Mouse (Mus musculus) bone marrow, adult 2 months (tissue): ENCODE results near the gene Megf6. TPM values are rescaled to one million over a fixed set of nuclear protein-coding genes. Genes with fewer than 3 reads are reported as not detected.
A peak's percentile ranks its signal among the peaks of the same experiment; 100 is the strongest.

Experiments used
- H3K27ac ChIP-seq: fragments of 200-500 bp; 2 replicates; pipeline ENCODE4 v1.5.1; 2012; ENCODE audit warnings: low read depth, mild to moderate bottlenecking, control low read depth, inconsistent platforms, low read length; ENCODE audit not compliant: control insufficient read depth, poor library complexity, insufficient read depth
- H3K4me1 ChIP-seq: fragments of 200-500 bp; 2 replicates; pipeline ENCODE4 v1.6.1; 2011; ENCODE audit warnings: low read length; ENCODE audit not compliant: control insufficient read depth, insufficient read depth
- H3K4me3 ChIP-seq: fragments of 200-500 bp; replicated peaks from 2 replicates; pipeline ENCODE3; 2011; ENCODE audit warnings: mild to moderate bottlenecking, low read depth, low read length, control low read depth; ENCODE audit not compliant: control insufficient read depth
- CTCF ChIP-seq: fragments of 200-500 bp; IDR thresholded peaks from 2 replicates; pipeline ENCODE4 v1.5.1; 2011; ENCODE audit warnings: low read length, control low read depth; ENCODE audit not compliant: control insufficient read depth, insufficient read depth
- POLR2A ChIP-seq: fragments of 200-500 bp; IDR thresholded peaks from 2 replicates; pipeline ENCODE4 v1.6.1; 2011; ENCODE audit warnings: low read depth, mild to moderate bottlenecking, control low read depth, low read length, borderline replicate concordance; ENCODE audit not compliant: control insufficient read depth
- WGBS: fragments of 180-500 bp; shearing (Covaris S2); methylation state at CpG from one replicate; pipeline ENCODE4 v1.1.7; 2018; 5-methylcytosine and 5-hydroxymethylcytosine counted together
- polyA plus RNA-seq: library from polyadenylated mRNA; stranded (reverse); fragments of >200 nt; gene quantifications from 2 replicates; pipeline ENCODE4 v1.2.4, GENCODE M21; 2011; ENCODE audit warnings: low replicate concordance; ENCODE audit not compliant: missing spikeins, insufficient read depth, insufficient read length

Gene Megf6
- polyA plus RNA-seq, 1 experiment = 0.22 TPM

DNA sequence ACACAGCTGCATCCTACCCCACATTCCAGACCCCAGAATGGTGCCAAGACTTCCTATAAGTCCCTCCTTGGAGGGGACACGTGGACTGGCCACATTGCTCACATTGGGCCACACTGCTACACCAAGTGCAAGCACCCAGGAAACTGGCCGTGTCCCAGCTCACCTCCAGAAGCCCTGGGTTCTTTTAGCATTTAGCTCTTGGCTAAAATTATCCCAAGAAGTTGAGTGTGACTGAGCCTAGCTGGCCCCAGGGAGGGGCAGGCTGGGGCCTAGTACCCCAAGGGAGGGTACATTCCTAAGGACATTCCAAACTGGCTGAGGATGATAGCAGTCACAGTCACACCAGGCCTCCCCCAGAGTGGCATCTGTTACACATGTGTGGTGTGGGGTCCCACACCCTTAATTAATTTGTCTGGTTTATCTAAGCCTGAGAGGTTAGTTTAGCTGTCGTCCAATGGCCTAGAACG lies 123.2 kb downstream of the Megf6 start:
- 72% methylated on average over 4 of the region's 4 CpGs for WGBS
- H3K4me1 ChIP-seq = no peaks in the 10 kb centered on the region
- no peak overlapping the region for H3K4me3 ChIP-seq
- TF ChIP-seq CTCF = no peak
- no peak for TF ChIP-seq POLR2A
- no peak overlapping the region for H3K27ac ChIP-seq

DNA sequence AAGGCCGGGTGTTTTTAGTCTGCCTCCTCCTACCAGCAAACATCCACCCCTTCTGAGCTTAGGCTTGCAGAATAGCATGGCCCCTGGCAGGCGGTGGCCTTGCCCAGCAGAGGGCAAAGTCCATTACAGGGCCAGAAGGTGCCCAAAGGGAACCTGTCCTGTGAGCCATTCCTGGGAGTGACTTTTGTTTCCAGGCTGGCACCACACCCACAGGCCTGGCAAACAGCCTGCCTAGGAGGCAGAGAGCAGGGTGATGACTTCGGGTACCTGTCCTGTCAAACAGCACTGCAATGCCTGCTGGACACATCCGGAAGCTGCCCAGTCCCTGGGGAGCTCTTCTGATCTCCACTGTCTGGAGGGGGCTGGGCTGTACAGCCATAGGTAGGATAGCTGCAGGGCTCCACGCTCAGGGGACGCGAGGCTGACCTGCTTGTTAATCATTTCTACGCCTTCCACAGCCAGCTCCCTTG lies 123.8 kb downstream of the Megf6 start:
- no peaks in the 10 kb centered on the region for H3K4me1 ChIP-seq
- WGBS = 78% methylated on average over 8 of the region's 8 CpGs
- H3K4me3 ChIP-seq = no peak overlapping the region
- H3K27ac ChIP-seq = no peak overlapping the region
- TF ChIP-seq CTCF (no peak), POLR2A (no peak)

DNA sequence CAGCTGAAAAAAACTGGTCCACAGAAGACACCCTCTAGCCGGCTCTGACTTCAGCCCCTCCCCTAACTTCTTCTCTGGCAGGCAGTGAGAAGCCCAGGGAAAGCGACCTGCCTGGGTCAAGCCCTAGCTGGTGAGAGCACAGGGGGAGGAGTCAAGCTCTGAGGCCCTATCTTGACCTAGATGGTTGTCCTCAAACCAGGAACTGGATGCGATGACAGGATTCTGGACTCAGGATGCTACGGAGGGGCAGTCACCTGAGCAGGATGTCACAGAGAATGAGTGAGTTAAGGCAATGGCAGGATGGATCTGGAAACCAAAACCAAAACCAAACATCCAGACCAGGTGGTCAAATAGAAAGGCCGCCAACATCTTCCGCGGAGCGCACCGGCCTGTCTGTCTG lies 127.2 kb downstream of the Megf6 start:
- no peak for TF ChIP-seq POLR2A
- TF ChIP-seq CTCF = no peak
- WGBS = 37% methylated on average over 9 of the region's 9 CpGs
- Histone ChIP-seq H3K4me1 (no peaks in the 10 kb centered on the region), H3K4me3 (no peak overlapping the region), H3K27ac (no peak overlapping the region)

GRCm38 (mm10) chr4:154299541-154300271 lies 129.2 kb downstream of the Megf6 start:
- H3K4me1 ChIP-seq = no peaks in the 10 kb centered on the region
- no peak overlapping the region for H3K27ac ChIP-seq
- 3% methylated on average over 66 of the region's 66 CpGs for WGBS
- H3K4me3 ChIP-seq = no peak overlapping the region
- TF ChIP-seq CTCF (no peak), POLR2A (no peak)

- Histone ChIP-seq H3K4me3 (no peak within 1 kb of the TSS), H3K4me1 (no peaks in the 10 kb centered on the region), H3K27ac (no peak within 1 kb of the TSS)
- TF ChIP-seq CTCF (peak; percentile 71), POLR2A (no peak)
- WGBS = 10% methylated on average over 7 of the region's 7 CpGs
Observed at GRCm38 (mm10) chr4:154301466-154301881, 130.9 kb downstream of the Megf6 start, which contains the start of gene Arhgef16. Arhgef16 (minus strand) TSS chr4:154301676.

- H3K4me3 ChIP-seq = no peak overlapping the region
- H3K27ac ChIP-seq = no peak overlapping the region
- TF ChIP-seq CTCF (no peak), POLR2A (no peak)
- 21% methylated on average over 2 of the region's 2 CpGs for WGBS
- H3K4me1 ChIP-seq = no peaks in the 10 kb centered on the region
Observed at GRCm38 (mm10) chr4:154309131-154309530, 138.6 kb downstream of the Megf6 start.

GRCm38 (mm10) chr4:154310576-154311262 lies 140.2 kb downstream of the Megf6 start:
- TF ChIP-seq POLR2A (no peak), CTCF (no peak)
- H3K4me1 ChIP-seq = no peaks in the 10 kb centered on the region
- H3K4me3 ChIP-seq = no peak overlapping the region
- 76% methylated on average over 9 of the region's 9 CpGs for WGBS
- H3K27ac ChIP-seq = no peak overlapping the region

- Histone ChIP-seq H3K4me3 (no peak overlapping the region), H3K27ac (no peak overlapping the region), H3K4me1 (no peaks in the 10 kb centered on the region)
- WGBS = 79% methylated on average over 2 of the region's 2 CpGs
- no peak for TF ChIP-seq POLR2A
- no peak for TF ChIP-seq CTCF
Observed at GRCm38 (mm10) chr4:154312143-154312812, 141.7 kb downstream of the Megf6 start.
